Mouse (Mus musculus): Measurements from ENCODE around the gene Wrap53. TPM values are rescaled to one million over a fixed set of nuclear protein-coding genes. Genes with fewer than 3 reads are reported as not detected.
"Not testable (repeated sequence)": the region's sequence is repeated elsewhere in the genome, so short reads cannot be mapped to it uniquely, and the experiment has no call there.

The Wrap53 gene
- polyA plus RNA-seq, 1 experiment from 2014 or later = 21.6 TPM

- no peaks in the 10 kb centered on the region for H3K27me3 ChIP-seq (replicated peaks)
- no peaks in the 10 kb centered on the region for H3K9me3 ChIP-seq
- WGBS = under 1% methylated on average over 44 of the region's 44 CpGs
- peak overlapping the region; percentile 64 for H3K9ac ChIP-seq
- peak overlapping the region; percentile 54 for H3K4me3 ChIP-seq (replicated peaks)
- no peaks in the 10 kb centered on the region for H3K36me3 ChIP-seq
- peak overlapping the region; percentile 95 for H3K4me2 ChIP-seq
- peak overlapping the region; percentile 90 for H3K27ac ChIP-seq
- ATAC-seq (ENCODE audit: insufficient read depth, low FRiP score, low read depth) = peak; percentile 59
- H3K4me1 ChIP-seq = peaks cover 24% of the 10 kb centered on the region
These were observed 33.5 kb downstream of the Wrap53 start for GRCm38 (mm10) chr11:69546423-69547053.

GRCm38 (mm10) chr11:69545957-69546356, 34.1 kb downstream of the Wrap53 start:
- peak; percentile 17 for ATAC-seq (ENCODE audit: insufficient read depth, low FRiP score, low read depth)
- peak overlapping the region; percentile 64; the same call in 1 of the 2 replicates for H3K9ac ChIP-seq
- H3K9me3 ChIP-seq = no peaks in the 10 kb centered on the region
- H3K4me1 ChIP-seq = peaks cover 24% of the 10 kb centered on the region
- peak overlapping the region; percentile 95 for H3K4me2 ChIP-seq
- peak overlapping the region; percentile 54 for H3K4me3 ChIP-seq (replicated peaks)
- H3K27me3 ChIP-seq (replicated peaks) = no peaks in the 10 kb centered on the region
- peak overlapping the region; percentile 90 for H3K27ac ChIP-seq
- H3K36me3 ChIP-seq = no peaks in the 10 kb centered on the region
- 12% methylated on average over 7 of the region's 7 CpGs for WGBS

GRCm38 (mm10) chr11:69543598-69543997, 36.5 kb downstream of the Wrap53 start:
- Histone ChIP-seq H3K4me2 (no peak overlapping the region), H3K9ac (no peak overlapping the region), H3K9me3 (no peaks in the 10 kb centered on the region), H3K4me1 (peaks cover 24% of the 10 kb centered on the region), H3K27me3 (replicated peaks) (no peaks in the 10 kb centered on the region), H3K36me3 (no peaks in the 10 kb centered on the region), H3K4me3 (replicated peaks) (no peak overlapping the region), H3K27ac (no peak overlapping the region)
- WGBS = 34% methylated on average over 3 of the region's 3 CpGs
- ATAC-seq (ENCODE audit: insufficient read depth, low FRiP score, low read depth) = no peak

GRCm38 (mm10) chr11:69541741-69542140, 38.3 kb downstream of the Wrap53 start:
- H3K4me2 ChIP-seq; H3K36me3 ChIP-seq; H3K9me3 ChIP-seq; H3K27ac ChIP-seq; H3K4me1 ChIP-seq; H3K9ac ChIP-seq; H3K4me3 ChIP-seq (replicated peaks); ATAC-seq (ENCODE audit: insufficient read depth, low FRiP score, low read depth); H3K27me3 ChIP-seq (replicated peaks): not testable (repeated sequence)
- WGBS = 79% methylated on average over 1 of the region's 3 CpGs

- 93% methylated on average over 2 of the region's 2 CpGs for WGBS
- no peak overlapping the region for H3K9ac ChIP-seq
- H3K4me2 ChIP-seq = no peak overlapping the region
- H3K36me3 ChIP-seq = no peaks in the 10 kb centered on the region
- H3K27me3 ChIP-seq (replicated peaks) = no peaks in the 10 kb centered on the region
- H3K27ac ChIP-seq = no peak overlapping the region
- no peak overlapping the region for H3K4me3 ChIP-seq (replicated peaks)
- ATAC-seq (ENCODE audit: insufficient read depth, low FRiP score, low read depth) = no peak
- H3K4me1 ChIP-seq = no peaks in the 10 kb centered on the region
- H3K9me3 ChIP-seq = no peaks in the 10 kb centered on the region
These were observed 39.4 kb downstream of the Wrap53 start for GRCm38 (mm10) chr11:69540700-69541099.

- no peak overlapping the region for H3K9ac ChIP-seq
- no peaks in the 10 kb centered on the region for H3K36me3 ChIP-seq
- WGBS = 65% methylated on average over 1 of the region's 1 CpGs
- no peaks in the 10 kb centered on the region for H3K9me3 ChIP-seq
- H3K4me1 ChIP-seq = no peaks in the 10 kb centered on the region
- no peak overlapping the region for H3K4me2 ChIP-seq
- no peak overlapping the region for H3K27ac ChIP-seq
- no peak for ATAC-seq (ENCODE audit: insufficient read depth, low FRiP score, low read depth)
- no peaks in the 10 kb centered on the region for H3K27me3 ChIP-seq (replicated peaks)
- H3K4me3 ChIP-seq (replicated peaks) = no peak overlapping the region
These were observed 45.1 kb downstream of the Wrap53 start for GRCm38 (mm10) chr11:69534990-69535389.

GRCm38 (mm10) chr11:69532480-69533150, 47.4 kb downstream of the Wrap53 start:
- ATAC-seq (ENCODE audit: insufficient read depth, low FRiP score, low read depth) = no peak
- no peaks in the 10 kb centered on the region for H3K36me3 ChIP-seq
- H3K4me2 ChIP-seq = no peak overlapping the region
- no peak overlapping the region for H3K27ac ChIP-seq
- H3K9ac ChIP-seq = no peak overlapping the region
- WGBS = 77% methylated on average over 7 of the region's 7 CpGs
- H3K27me3 ChIP-seq (replicated peaks) = no peaks in the 10 kb centered on the region
- H3K4me1 ChIP-seq = no peaks in the 10 kb centered on the region
- H3K9me3 ChIP-seq = no peaks in the 10 kb centered on the region
- H3K4me3 ChIP-seq (replicated peaks) = no peak overlapping the region

- 89% methylated on average over 6 of the region's 6 CpGs for WGBS
- H3K4me1 ChIP-seq; H3K36me3 ChIP-seq; H3K27me3 ChIP-seq (replicated peaks); H3K4me3 ChIP-seq (replicated peaks); H3K9ac ChIP-seq; H3K9me3 ChIP-seq; H3K4me2 ChIP-seq; ATAC-seq (ENCODE audit: insufficient read depth, low FRiP score, low read depth); H3K27ac ChIP-seq: not testable (repeated sequence)
These were observed 49.3 kb downstream of the Wrap53 start for GRCm38 (mm10) chr11:69530755-69531154.

- H3K4me3 ChIP-seq (replicated peaks); H3K27ac ChIP-seq; H3K27me3 ChIP-seq (replicated peaks); ATAC-seq (ENCODE audit: insufficient read depth, low FRiP score, low read depth); H3K36me3 ChIP-seq; H3K9me3 ChIP-seq; H3K4me2 ChIP-seq; H3K4me1 ChIP-seq; H3K9ac ChIP-seq: not testable (repeated sequence)
- 93% methylated on average over 3 of the region's 3 CpGs for WGBS
These were observed 49.8 kb downstream of the Wrap53 start for GRCm38 (mm10) chr11:69530281-69530680.

- no peaks in the 10 kb centered on the region for H3K9me3 ChIP-seq
- no peak overlapping the region for H3K4me3 ChIP-seq (replicated peaks)
- no peak for ATAC-seq (ENCODE audit: insufficient read depth, low FRiP score, low read depth)
- no peak overlapping the region for H3K4me2 ChIP-seq
- WGBS = 80% methylated on average over 4 of the region's 4 CpGs
- H3K9ac ChIP-seq = no peak overlapping the region
- H3K27me3 ChIP-seq (replicated peaks) = no peaks in the 10 kb centered on the region
- H3K4me1 ChIP-seq = no peaks in the 10 kb centered on the region
- no peaks in the 10 kb centered on the region for H3K36me3 ChIP-seq
- H3K27ac ChIP-seq = no peak overlapping the region
These were observed 52.0 kb downstream of the Wrap53 start for GRCm38 (mm10) chr11:69528031-69528390.

- H3K4me1 ChIP-seq = no peaks in the 10 kb centered on the region
- H3K27me3 ChIP-seq (replicated peaks) = no peaks in the 10 kb centered on the region
- H3K9me3 ChIP-seq = no peaks in the 10 kb centered on the region
- H3K27ac ChIP-seq = no peak overlapping the region
- no peaks in the 10 kb centered on the region for H3K36me3 ChIP-seq
- H3K9ac ChIP-seq = no peak overlapping the region
- peak overlapping the region; percentile 22; the same call in 1 of the 2 replicates for H3K4me3 ChIP-seq (replicated peaks)
- 14% methylated on average over 30 of the region's 30 CpGs for WGBS
- no peak for ATAC-seq (ENCODE audit: insufficient read depth, low FRiP score, low read depth)
- H3K4me2 ChIP-seq = peak overlapping the region; percentile 54
These were observed 52.7 kb downstream of the Wrap53 start for GRCm38 (mm10) chr11:69527098-69528030.

- H3K9ac ChIP-seq = no peak overlapping the region
- no peaks in the 10 kb centered on the region for H3K27me3 ChIP-seq (replicated peaks)
- 34% methylated on average over 4 of the region's 4 CpGs for WGBS
- no peak overlapping the region for H3K27ac ChIP-seq
- H3K4me2 ChIP-seq = peak overlapping the region; percentile 54; the same call in 1 of the 2 replicates
- H3K9me3 ChIP-seq = no peaks in the 10 kb centered on the region
- no peaks in the 10 kb centered on the region for H3K36me3 ChIP-seq
- no peak for ATAC-seq (ENCODE audit: insufficient read depth, low FRiP score, low read depth)
- H3K4me3 ChIP-seq (replicated peaks) = no peak overlapping the region
- no peaks in the 10 kb centered on the region for H3K4me1 ChIP-seq
These were observed 53.4 kb downstream of the Wrap53 start for GRCm38 (mm10) chr11:69526631-69527030.
